ENCODE assay signal across 8 mouse cellular contexts in genomic region chr4:63717922-63718643, GRCm38 (mm10). TPM values are rescaled to one million over a fixed set of nuclear protein-coding genes. Genes with fewer than 3 reads are reported as not detected.
DNase-seq lines count a peak whose midpoint lies in the region; ATAC-seq and TF ChIP-seq lines count a peak whose summit lies in the region.

No protein-coding gene starts in this region.

- H3K36me3 ChIP-seq in midbrain, embryonic 14.5 days (ENCODE audit: control insufficient read depth, insufficient read depth, low read length) = no peaks in the 10 kb centered on the region
- no peaks in the 10 kb centered on the region for H3K36me3 ChIP-seq in midbrain, embryonic 13.5 days
- no peaks in the 10 kb centered on the region for H3K36me3 ChIP-seq in heart, adult 2 months (ENCODE audit: control insufficient read depth, insufficient read depth, low read length)
- H3K36me3 ChIP-seq in stomach, embryonic 16.5 days (ENCODE audit: control insufficient read depth, insufficient read depth, low read length) = no peaks in the 10 kb centered on the region

- H3K4me3 ChIP-seq in midbrain, embryonic 14.5 days (replicated peaks; ENCODE audit: low read depth, low read length) = no peak overlapping the region
- no peak overlapping the region for H3K4me3 ChIP-seq in midbrain, embryonic 13.5 days (replicated peaks)
- no peak overlapping the region for H3K4me3 ChIP-seq in heart, adult 2 months
- H3K4me3 ChIP-seq in stomach, embryonic 16.5 days (replicated peaks; ENCODE audit: low read length) = no peak overlapping the region

- H3K79me2 ChIP-seq in heart, adult 2 months (replicated peaks; ENCODE audit: control insufficient read depth, insufficient read depth, low read length) = no peaks in the 10 kb centered on the region

- TF ChIP-seq POLR2A in heart, adult 2 months (IDR thresholded peaks at IDR 0.05; ENCODE audit: insufficient read depth, low read depth, low read length) = no peak

- no peaks in the 10 kb centered on the region for H3K9me3 ChIP-seq in midbrain, embryonic 14.5 days (ENCODE audit: control insufficient read depth, low read length)
- no peaks in the 10 kb centered on the region for H3K9me3 ChIP-seq in midbrain, embryonic 13.5 days
- H3K9me3 ChIP-seq in stomach, embryonic 16.5 days (replicated peaks; ENCODE audit: control insufficient read depth, low read length) = no peaks in the 10 kb centered on the region

- peak; percentile 30 for DNase-seq in midbrain, embryonic 14.5 days
- peak; percentile 56 for DNase-seq in heart, adult 2 months
- DNase-seq in kidney, postnatal 4 days = peak; percentile 76 to 82
- no peak for DNase-seq in retina, postnatal 1 day
- no peak for DNase-seq in embryo, embryonic 10.5 days (ENCODE audit: low spot score)
- no peak for DNase-seq in embryo, embryonic 9.5 days (ENCODE audit: extremely low spot score)

- TF ChIP-seq EP300 in heart, adult 2 months (IDR thresholded peaks at IDR 0.05; ENCODE audit: insufficient read depth, low read depth, low read length) = no peak

- H3K27me3 ChIP-seq in midbrain, embryonic 14.5 days (ENCODE audit: control insufficient read depth, insufficient read depth, low read length) = no peaks in the 10 kb centered on the region
- no peaks in the 10 kb centered on the region for H3K27me3 ChIP-seq in midbrain, embryonic 13.5 days
- no peaks in the 10 kb centered on the region for H3K27me3 ChIP-seq in heart, adult 2 months (ENCODE audit: control insufficient read depth, insufficient read depth, low read length)
- peaks cover 10% of the 10 kb centered on the region; the same call in 1 of the 2 replicates for H3K27me3 ChIP-seq in stomach, embryonic 16.5 days (ENCODE audit: control insufficient read depth, insufficient read depth, low read length)

- H3K4me1 ChIP-seq in midbrain, embryonic 14.5 days (ENCODE audit: control insufficient read depth, insufficient read depth, low read length) = no peaks in the 10 kb centered on the region
- H3K4me1 ChIP-seq in midbrain, embryonic 13.5 days (replicated peaks) = no peaks in the 10 kb centered on the region
- H3K4me1 ChIP-seq in heart, adult 2 months (ENCODE audit: control insufficient read depth, insufficient read depth, low read length) = peaks cover 2% of the 10 kb centered on the region
- 0 out of 2 replicates have a peak, but pooled peaks cover 5% of the 10 kb centered on the region for H3K4me1 ChIP-seq in stomach, embryonic 16.5 days (ENCODE audit: control insufficient read depth, insufficient read depth, low read length)

- H3K9ac ChIP-seq in midbrain, embryonic 14.5 days (replicated peaks; ENCODE audit: low read length) = no peak overlapping the region
- no peak overlapping the region for H3K9ac ChIP-seq in midbrain, embryonic 13.5 days (replicated peaks)
- H3K9ac ChIP-seq in heart, adult 2 months (ENCODE audit: low read depth, low read length) = no peak overlapping the region
- no peak overlapping the region for H3K9ac ChIP-seq in stomach, embryonic 16.5 days (ENCODE audit: low read length)

- no peak overlapping the region for H3K27ac ChIP-seq in midbrain, embryonic 14.5 days (replicated peaks; ENCODE audit: low read depth, low read length)
- H3K27ac ChIP-seq in midbrain, embryonic 13.5 days = no peak overlapping the region
- no peak overlapping the region for H3K27ac ChIP-seq in heart, adult 2 months
- no peak overlapping the region for H3K27ac ChIP-seq in stomach, embryonic 16.5 days (ENCODE audit: low read length)

- no peak for TF ChIP-seq CTCF in heart, adult 2 months (IDR thresholded peaks at IDR 0.05)

- no peak overlapping the region for H3K4me2 ChIP-seq in midbrain, embryonic 14.5 days (ENCODE audit: low read length)
- no peak overlapping the region for H3K4me2 ChIP-seq in midbrain, embryonic 13.5 days (replicated peaks)
- H3K4me2 ChIP-seq in stomach, embryonic 16.5 days (ENCODE audit: low read depth, low read length) = no peak overlapping the region

- 76% methylated on average over 8 of the region's 8 CpGs for WGBS in midbrain, embryonic 14.5 days
- WGBS in midbrain, embryonic 13.5 days = 74% methylated on average over 8 of the region's 8 CpGs
- 22% methylated on average over 8 of the region's 8 CpGs for WGBS in heart, adult 2 months
- 27% methylated on average over 8 of the region's 8 CpGs for WGBS in stomach, embryonic 16.5 days

- intact Hi-C loops in heart, adult 2 months (cut with DNase I) = no loop called here

- no peak for ATAC-seq in midbrain, embryonic 14.5 days (ENCODE audit: low FRiP score, low TSS enrichment)
- no peak for ATAC-seq in midbrain, embryonic 13.5 days
- peak; percentile 91 for ATAC-seq in stomach, embryonic 16.5 days (ENCODE audit: insufficient read depth, low FRiP score)

RNA-seq across cellular contexts. Expression of gene Tnfsf15, which starts 26.8 kb away (rescaled TPM):
- not detected in 2 replicates for polyA plus RNA-seq in midbrain, embryonic 14.5 days (2014; fragmentation: Nextera tagmentation; extraction: Ambion mirVana)
- not detected in 2 replicates for polyA plus RNA-seq in midbrain, embryonic 13.5 days (2015; fragmentation: Nextera tagmentation; extraction: Ambion mirVana)
- not detected for total RNA-seq in heart, adult 2 months (2021)
- 0.03 TPM in 1 of 2 replicates, not detected in the other for polyA plus RNA-seq in heart, adult 2 months (2012; rRNA removed)
- 0.08 and 0.21 TPM in 2 replicates for polyA plus RNA-seq in stomach, embryonic 16.5 days (2015; fragmentation: Nextera tagmentation; extraction: Ambion mirVana)

RNA-seq across cellular contexts. Expression of gene Gm11214, which starts 54.9 kb away (rescaled TPM):
- polyA plus RNA-seq in midbrain, embryonic 14.5 days (2014; fragmentation: Nextera tagmentation; extraction: Ambion mirVana) = not detected in 2 replicates
- not detected in 2 replicates for polyA plus RNA-seq in midbrain, embryonic 13.5 days (2015; fragmentation: Nextera tagmentation; extraction: Ambion mirVana)
- not detected for total RNA-seq in heart, adult 2 months (2021)
- polyA plus RNA-seq in heart, adult 2 months (2012; rRNA removed) = not detected in 2 replicates
- polyA plus RNA-seq in stomach, embryonic 16.5 days (2015; fragmentation: Nextera tagmentation; extraction: Ambion mirVana) = not detected in 2 replicates

Comparison
In these comparisons a context has a peak if more than half of its experiments do, and no peak if none do; other contexts are left out.
1. DNase-seq: peak in midbrain, embryonic 14.5 days (single experiment), heart, adult 2 months (2 of 2) and kidney, postnatal 4 days (2 of 2); none in retina, postnatal 1 day (single experiment), embryo, embryonic 10.5 days (single experiment) and embryo, embryonic 9.5 days (single experiment).